Mouse (Mus musculus): ENCODE results near the gene Mybbp1a.

DNA sequence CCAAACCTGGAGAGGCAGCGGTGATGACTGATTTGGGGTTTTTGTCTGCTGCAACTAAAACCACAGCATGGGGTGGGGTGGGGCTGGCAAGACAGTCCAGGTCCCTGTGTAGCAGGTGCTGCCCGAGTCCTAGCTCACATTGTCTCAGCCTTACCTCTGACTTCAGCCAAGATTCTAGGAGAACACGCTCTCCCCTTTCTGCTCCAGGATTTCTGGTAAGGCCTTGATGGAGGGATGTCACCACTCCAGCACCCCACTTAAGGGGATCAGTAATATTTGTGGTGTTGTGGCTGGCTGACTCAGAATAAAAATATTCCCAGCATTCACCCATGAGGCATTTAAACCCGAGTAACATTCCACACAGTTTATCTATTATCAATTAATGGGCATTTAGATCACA is 17.5 kb upstream of the Mybbp1a start:
- no peak for TF ChIP-seq CTCF (IDR thresholded peaks at IDR 0.05; ENCODE audit: borderline replicate concordance, control insufficient read depth, extremely low read depth, insufficient read depth, low read length, poor library complexity)
- TF ChIP-seq POLR2A (IDR thresholded peaks at IDR 0.05; ENCODE audit: control insufficient read depth, extremely low read depth, insufficient read depth, low read length, poor library complexity) = no peak

Data from thymus, adult 2 months (tissue).